Mouse (Mus musculus): ENCODE results near the gene Ankrd24.

DNA sequence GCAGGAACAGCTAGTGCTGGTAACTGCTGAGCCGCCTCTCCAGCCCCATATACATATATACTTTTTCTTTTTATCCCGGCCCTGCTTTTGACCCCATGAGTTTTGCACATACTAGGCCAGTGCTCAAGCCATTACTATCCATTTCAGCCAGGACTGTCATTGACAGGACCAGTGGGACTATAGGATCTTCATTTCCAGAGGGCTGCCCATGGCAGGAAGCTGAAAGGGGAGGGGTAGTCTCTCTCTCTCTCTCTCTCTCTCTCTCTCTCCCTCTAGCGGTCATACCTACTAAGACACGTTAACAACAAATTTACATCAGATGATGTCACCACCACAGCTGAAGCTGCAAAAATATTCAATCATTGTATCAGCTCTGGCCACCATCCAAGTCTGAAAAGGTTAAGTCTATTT lies 25.6 kb upstream of the Ankrd24 start:
- no peak for TF ChIP-seq POLR2A (IDR thresholded peaks at IDR 0.05; ENCODE audit: insufficient read depth, low read depth, low read length)
- peak; percentile 75 for TF ChIP-seq CTCF (IDR thresholded peaks at IDR 0.05)
- no peak for TF ChIP-seq EP300 (IDR thresholded peaks at IDR 0.05; ENCODE audit: insufficient read depth, low read depth, low read length)
